Comparison of ENCODE assay signal across 10 mouse cellular contexts in the genomic region with DNA sequence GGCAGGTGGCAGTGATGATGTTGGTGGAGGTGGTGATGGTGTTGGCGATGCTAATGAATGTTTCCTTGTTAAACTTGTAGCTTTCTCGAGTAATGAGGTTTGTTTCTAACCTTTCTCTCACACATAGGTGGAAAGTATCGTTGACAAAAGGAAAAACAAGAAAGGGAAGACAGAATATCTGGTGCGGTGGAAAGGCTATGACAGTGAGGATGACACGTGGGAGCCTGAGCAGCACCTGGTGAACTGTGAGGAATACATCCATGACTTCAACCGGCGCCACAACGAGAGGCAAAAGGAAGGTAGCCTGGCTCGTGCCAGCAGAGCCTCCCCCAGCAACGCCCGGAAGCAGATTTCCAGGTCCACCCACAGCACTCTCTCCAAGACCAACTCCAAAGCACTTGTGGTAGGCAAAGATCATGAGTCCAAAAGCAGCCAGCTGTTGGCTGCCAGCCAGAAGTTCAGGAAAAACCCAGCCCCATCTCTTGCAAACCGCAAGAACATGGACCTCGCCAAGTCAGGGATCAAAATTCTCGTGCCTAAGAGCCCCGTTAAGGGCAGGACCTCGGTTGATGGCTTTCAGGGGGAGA.
DNase-seq lines count a peak whose midpoint lies in the region; ATAC-seq and TF ChIP-seq lines count a peak whose summit lies in the region.
"Had no signal": no experiment of that assay in that cellular context is flagged by ENCODE, and none has a peak within 500 bp of the region (broad histone marks: within the 10 kb centered on the region; RNA-seq: fewer than 3 reads in every experiment).

No protein-coding gene starts in this region.

- H3K4me1 ChIP-seq in heart, postnatal 0 days (ENCODE audit: control insufficient read depth, insufficient read depth): peaks cover 47% of the 10 kb centered on the region
- H3K4me1 ChIP-seq in lung, adult 2 months (ENCODE audit: control insufficient read depth, insufficient read depth, low read length): peaks cover 2% of the 10 kb centered on the region; the same call in 1 of the 2 replicates
- H3K4me1 ChIP-seq in forebrain, embryonic 15.5 days: peaks cover 4% of the 10 kb centered on the region; the same call in 1 of the 2 replicates

- no peak overlapping the region for H3K27ac ChIP-seq in gastrocnemius, adult 2 months
- H3K27ac ChIP-seq in heart, postnatal 0 days (ENCODE audit: low read depth): peak overlapping the region; percentile 48; the same call in 1 of the 2 replicates
- H3K27ac ChIP-seq in forebrain, embryonic 15.5 days (replicated peaks): no peak overlapping the region

- TF ChIP-seq CTCF in gastrocnemius, adult 2 months (IDR thresholded peaks at IDR 0.05): no peak
- TF ChIP-seq CTCF in heart, postnatal 0 days (IDR thresholded peaks at IDR 0.05; ENCODE audit: low read depth): no peak
- no peak for TF ChIP-seq CTCF in lung, adult 2 months (IDR thresholded peaks at IDR 0.05; ENCODE audit: insufficient read depth, low read length)

- no peak overlapping the region for H3K4me3 ChIP-seq in gastrocnemius, adult 2 months
- no peak overlapping the region for H3K4me3 ChIP-seq in heart, postnatal 0 days (ENCODE audit: low read depth, low read length)
- H3K4me3 ChIP-seq in lung, adult 2 months (replicated peaks; ENCODE audit: extremely low read depth, low read depth, low read length): no peak overlapping the region
- no peak overlapping the region for H3K4me3 ChIP-seq in forebrain, embryonic 15.5 days
- H3K4me3 ChIP-seq: erythroblast, embryonic 14.5 days had no signal

- peak overlapping the region; percentile 28; the same call in 1 of the 2 replicates for H3K4me2 ChIP-seq in heart, postnatal 0 days (ENCODE audit: low read depth, low read length)
- no peak overlapping the region for H3K4me2 ChIP-seq in forebrain, embryonic 15.5 days (replicated peaks)

- TF ChIP-seq POLR2A in lung, adult 2 months (IDR thresholded peaks at IDR 0.05; ENCODE audit: borderline replicate concordance, extremely low read depth, low read depth, low read length): no peak

- 0 out of 2 replicates have a peak overlapping the region, but pooled peaks have one; percentile 10 for H3K9ac ChIP-seq in heart, postnatal 0 days (replicated peaks; ENCODE audit: low read depth, low read length)
- no peak overlapping the region for H3K9ac ChIP-seq in forebrain, embryonic 15.5 days (replicated peaks)

- DNase-seq in gastrocnemius, adult 2 months: peak; percentile 47
- no peak for DNase-seq in gastrocnemius, postnatal 25 days
- DNase-seq in adrenal gland, postnatal 10 days: peak; percentile 51
- DNase-seq in heart, postnatal 0 days (ENCODE audit: low spot score): peak; percentile 73
- DNase-seq in lung, adult 2 months: peak; percentile 68
- no peak for DNase-seq in embryo, embryonic 10.5 days (ENCODE audit: low spot score)
- no peak for DNase-seq in urinary bladder, adult 18-20 months (ENCODE audit: low spot score in 2 of 2)
- DNase-seq: retina, postnatal 1 day had no signal

- H3K27me3 ChIP-seq in heart, postnatal 0 days (ENCODE audit: control insufficient read depth, insufficient read depth, low read length): no peaks in the 10 kb centered on the region
- no peaks in the 10 kb centered on the region for H3K27me3 ChIP-seq in forebrain, embryonic 15.5 days

- intact Hi-C loops in gastrocnemius, adult 2 months (cut with DNase I): no loop called here

- 45% methylated on average over 16 of the region's 16 CpGs for WGBS in heart, postnatal 0 days
- WGBS in lung, adult 2 months: 55% methylated on average over 16 of the region's 16 CpGs
- 87% methylated on average over 16 of the region's 16 CpGs for WGBS in forebrain, embryonic 15.5 days

- no peak for TF ChIP-seq EP300 in heart, postnatal 0 days (IDR thresholded peaks at IDR 0.05; ENCODE audit: low read depth)

- H3K36me3 ChIP-seq in heart, postnatal 0 days (replicated peaks; ENCODE audit: control insufficient read depth, insufficient read depth, low read length): peaks cover 24% of the 10 kb centered on the region; the same call in 1 of the 2 replicates
- no peaks in the 10 kb centered on the region for H3K36me3 ChIP-seq in forebrain, embryonic 15.5 days

- ATAC-seq in heart, postnatal 0 days (ENCODE audit: insufficient read depth, low read depth): no peak; the same call in 1 of the 2 replicates
- no peak for ATAC-seq in forebrain, embryonic 15.5 days (replicated peaks)

- no peaks in the 10 kb centered on the region for H3K9me3 ChIP-seq in heart, postnatal 0 days (replicated peaks; ENCODE audit: control insufficient read depth, low read length)
- no peaks in the 10 kb centered on the region for H3K9me3 ChIP-seq in forebrain, embryonic 15.5 days

Comparison
In these comparisons a context has a peak if more than half of its experiments do, and no peak if none do; other contexts are left out.
1. DNase-seq: peak in gastrocnemius, adult 2 months (single experiment), adrenal gland, postnatal 10 days (single experiment), heart, postnatal 0 days (single experiment) and lung, adult 2 months (single experiment); none in gastrocnemius, postnatal 25 days (single experiment), embryo, embryonic 10.5 days (single experiment) and urinary bladder, adult 18-20 months (0 of 2).